Mouse (Mus musculus) A20 (cell line): ENCODE measurements around the gene 4930522H14Rik.

Source experiments
- DNase-seq: peaks from one replicate; pipeline ENCODE4 v3.0.0-alpha.2; 2011; ENCODE audit warnings: low read depth, low spot score

Gene 4930522H14Rik

GRCm38 (mm10) chr4:109531111-109531510, at the start of gene 4930522H14Rik:
Gene 4930522H14Rik (minus strand): TSS chr4:109531297.
- DNase-seq = no peak

DNA sequence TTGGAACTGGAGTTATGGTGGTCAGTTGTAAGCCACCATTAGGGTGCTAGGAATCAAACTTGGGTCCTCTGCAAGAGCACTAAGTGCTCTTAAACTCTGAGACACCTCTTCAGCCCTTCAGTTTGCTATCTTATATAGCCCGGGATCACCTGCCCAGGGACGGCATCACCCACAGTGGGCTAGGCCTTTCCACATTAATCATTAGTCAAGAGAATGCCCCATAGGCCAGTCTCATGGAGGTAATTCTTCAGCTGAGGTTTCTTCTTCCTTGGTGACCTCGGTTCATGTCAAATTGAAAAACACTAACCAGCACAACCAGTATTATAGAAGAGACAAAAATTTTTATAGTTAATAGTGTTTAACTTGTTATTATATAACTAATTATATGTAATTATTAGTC, 47.3 kb upstream of the 4930522H14Rik start:
- no peak for DNase-seq

GRCm38 (mm10) chr4:109576933-109577332, 45.8 kb upstream of the 4930522H14Rik start:
- DNase-seq = peak; percentile 58

DNA sequence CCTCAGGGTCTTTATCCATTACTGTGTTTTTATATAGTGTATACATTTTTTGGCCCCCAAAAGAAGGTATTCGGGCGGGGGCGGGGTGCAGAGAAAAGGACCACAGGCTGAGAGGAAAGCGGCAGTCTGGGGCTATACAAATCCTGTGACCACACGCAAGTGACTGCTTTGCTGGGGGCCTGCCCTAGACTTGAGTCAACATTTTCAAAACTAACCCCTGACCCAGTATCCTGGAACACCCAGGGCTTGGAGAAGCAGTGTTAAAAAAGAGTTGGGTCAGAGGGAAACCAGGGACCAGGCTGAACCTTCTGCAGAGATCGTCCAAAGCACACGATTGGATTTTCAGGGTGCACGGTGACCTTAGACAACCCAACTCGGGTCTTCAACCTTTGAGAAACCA, 43.7 kb upstream of the 4930522H14Rik start:
- DNase-seq = no peak

- DNase-seq = no peak
Observed at GRCm38 (mm10) chr4:109574331-109574730, 43.2 kb upstream of the 4930522H14Rik start.

- DNase-seq = no peak
Observed at GRCm38 (mm10) chr4:109572632-109573031, 41.5 kb upstream of the 4930522H14Rik start.

DNA sequence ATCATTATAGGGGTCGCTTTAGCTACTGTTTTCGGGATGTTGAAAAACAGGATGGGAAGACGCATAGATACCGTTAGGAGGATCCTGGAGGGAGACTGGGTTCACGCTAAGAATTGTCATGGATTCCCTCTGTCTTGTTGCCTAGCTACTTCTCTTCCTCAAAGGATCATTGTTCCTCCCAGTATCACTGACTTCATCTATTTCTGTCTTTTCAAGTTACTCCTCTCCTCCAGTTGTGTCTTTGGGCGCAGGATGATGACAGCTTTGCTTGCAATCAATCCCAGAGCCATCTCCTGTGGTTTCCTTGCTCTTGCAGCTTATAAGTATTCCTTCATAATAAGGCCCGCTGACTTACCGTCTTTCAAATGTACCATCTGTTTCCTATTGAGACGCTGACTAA, 38.3 kb upstream of the 4930522H14Rik start:
- DNase-seq = no peak

DNA sequence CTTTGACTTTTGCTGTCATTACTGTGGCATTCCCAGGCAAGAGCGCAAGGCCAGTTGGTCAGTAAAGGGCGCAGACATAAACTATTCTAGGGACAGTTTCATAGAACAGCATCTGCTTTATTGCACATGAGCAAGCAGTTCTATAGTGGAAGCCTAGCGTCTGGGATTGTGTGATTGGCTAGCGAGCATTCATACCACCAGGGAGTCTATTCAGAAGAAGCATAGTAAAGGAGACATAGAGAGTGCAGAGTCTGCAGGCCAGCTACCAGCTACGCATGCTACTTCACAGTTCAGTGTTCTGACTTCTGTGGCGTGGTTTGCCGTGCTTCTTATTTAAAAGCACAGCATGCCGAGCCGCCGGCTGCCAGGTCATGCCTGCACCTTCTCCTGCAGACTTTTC, 37.9 kb upstream of the 4930522H14Rik start:
- no peak for DNase-seq

GRCm38 (mm10) chr4:109564711-109565110, 33.6 kb upstream of the 4930522H14Rik start:
- DNase-seq = no peak

DNA sequence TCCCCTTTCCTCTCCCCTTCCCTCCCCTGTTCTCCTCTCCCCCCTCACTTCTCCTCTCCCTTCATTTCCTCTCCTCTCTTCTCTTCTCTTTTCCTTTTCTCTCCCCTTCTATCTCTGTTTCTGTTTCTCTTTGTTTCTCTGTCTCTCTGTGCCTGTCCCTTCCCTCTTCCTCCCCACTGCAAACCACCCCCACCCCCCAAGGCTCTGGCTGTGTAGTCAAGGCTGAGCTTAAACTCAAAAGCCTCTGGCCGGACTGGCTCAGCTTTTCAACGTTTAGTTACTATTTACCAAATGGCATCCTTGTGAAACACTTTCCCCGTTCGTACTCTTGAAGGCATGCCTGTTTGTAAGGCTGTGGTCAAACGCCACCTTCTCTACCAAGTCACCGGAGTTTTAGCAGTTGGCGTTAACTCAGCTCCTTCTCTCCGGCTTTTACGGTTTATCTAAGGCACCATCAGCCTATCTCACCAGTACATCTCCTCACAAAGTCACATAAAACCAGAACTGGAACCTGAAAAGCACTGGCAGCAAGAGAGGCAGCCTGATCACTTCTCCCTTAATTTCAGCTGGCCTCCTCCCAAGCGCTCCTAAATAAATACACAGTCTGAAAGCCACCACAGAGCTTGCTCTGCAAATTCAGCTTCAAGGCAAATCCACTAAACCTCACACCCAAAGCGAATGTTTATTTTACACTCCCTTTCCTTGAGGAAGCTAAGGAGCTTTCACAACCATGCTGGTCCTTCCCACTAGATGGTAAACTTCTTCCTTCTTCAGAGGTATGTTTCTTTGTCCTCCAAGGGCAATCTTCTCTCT, 19.4 kb upstream of the 4930522H14Rik start:
- DNase-seq = no peak

- peak; percentile 39 for DNase-seq
Observed at GRCm38 (mm10) chr4:109547306-109547705, 16.2 kb upstream of the 4930522H14Rik start.

DNA sequence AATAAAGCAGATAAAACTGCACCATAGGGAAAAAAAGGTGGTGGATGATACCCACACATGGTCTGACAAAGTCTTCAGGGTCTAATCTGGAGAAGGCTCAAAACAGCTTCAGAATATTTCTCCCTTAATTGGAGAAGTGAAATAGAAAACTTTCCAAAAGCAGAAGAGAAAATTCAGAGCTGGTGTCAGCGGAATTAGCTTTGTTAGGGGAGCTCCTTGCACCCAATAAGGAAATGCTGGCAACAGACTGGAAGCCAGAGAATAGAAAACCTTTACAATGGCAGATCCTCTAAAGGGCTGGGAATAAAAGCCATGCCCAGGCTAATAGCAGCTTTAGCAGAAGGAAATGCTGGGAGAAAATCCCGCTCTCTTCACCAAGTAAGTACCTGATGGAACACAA, 15.4 kb upstream of the 4930522H14Rik start:
- DNase-seq = peak; percentile 23

DNA sequence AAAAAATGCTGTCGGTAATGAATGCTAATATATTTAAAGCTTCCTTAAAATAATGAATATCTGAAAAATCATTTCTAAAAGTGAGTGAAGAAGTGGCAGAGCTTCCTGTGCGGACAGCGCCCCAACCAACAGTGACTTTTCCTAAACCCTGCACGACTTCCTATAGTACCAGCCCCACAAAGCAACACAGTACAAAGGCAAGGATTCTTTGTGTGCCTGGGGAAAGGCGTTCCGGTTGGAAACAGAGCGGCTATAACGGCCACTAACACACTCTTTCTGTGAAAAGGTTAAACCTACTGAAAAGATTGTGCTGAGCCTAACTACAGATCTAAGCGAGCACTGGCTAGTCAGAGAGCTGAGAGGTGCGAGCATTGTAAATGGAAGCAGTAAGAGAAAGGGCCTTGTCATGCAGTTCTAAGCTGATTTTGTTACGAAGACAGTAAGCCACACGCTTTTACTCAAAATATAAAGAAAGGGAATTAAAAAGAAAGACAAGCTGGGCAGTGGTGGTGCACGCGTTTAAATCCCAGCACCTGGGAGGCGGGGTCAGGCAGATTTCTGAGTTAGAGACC, 766 bp downstream of the 4930522H14Rik start:
- DNase-seq = no peak

- DNase-seq = peak; percentile 81
Observed at GRCm38 (mm10) chr4:109504885-109505284, 26.2 kb downstream of the 4930522H14Rik start.

DNA sequence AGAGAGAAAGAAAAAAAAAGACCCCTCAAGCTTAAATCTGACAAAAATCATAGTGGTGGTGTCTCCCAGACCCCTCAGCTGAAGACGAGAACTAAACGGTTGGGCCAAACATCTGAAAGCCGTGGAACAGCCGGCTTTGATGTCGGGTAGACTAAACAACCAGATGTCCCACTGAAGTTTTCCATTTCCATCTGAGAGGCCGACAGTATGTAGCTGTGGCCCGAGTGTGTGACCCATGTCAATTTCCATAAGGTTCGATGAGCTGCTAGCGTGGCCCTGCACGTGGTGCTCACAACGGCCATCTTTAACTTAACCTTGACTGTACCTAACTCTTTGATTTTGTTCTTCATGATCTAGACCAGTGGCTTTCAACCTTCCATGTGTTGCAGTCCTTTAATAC, 32.6 kb downstream of the 4930522H14Rik start:
- no peak for DNase-seq

DNA sequence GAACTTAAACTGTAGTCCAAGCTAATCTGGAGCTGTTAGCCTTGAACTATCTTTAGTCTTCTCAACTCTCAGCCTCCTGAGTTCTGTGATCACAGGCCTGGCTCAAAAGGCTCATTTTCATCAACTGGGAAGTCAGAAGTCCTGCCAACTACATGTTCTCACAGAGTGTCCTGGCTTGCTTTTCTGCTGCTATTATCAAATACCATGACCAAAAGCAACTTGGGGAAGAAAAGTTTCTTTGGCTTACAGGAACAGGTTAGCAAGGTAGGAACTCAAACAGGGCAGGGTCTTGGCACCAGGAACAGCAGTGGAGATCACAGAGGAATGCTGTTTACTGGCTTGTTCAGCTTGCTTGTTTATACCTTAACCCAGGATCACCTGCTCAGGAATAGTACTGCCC, 37.5 kb downstream of the 4930522H14Rik start:
- DNase-seq = no peak

DNA sequence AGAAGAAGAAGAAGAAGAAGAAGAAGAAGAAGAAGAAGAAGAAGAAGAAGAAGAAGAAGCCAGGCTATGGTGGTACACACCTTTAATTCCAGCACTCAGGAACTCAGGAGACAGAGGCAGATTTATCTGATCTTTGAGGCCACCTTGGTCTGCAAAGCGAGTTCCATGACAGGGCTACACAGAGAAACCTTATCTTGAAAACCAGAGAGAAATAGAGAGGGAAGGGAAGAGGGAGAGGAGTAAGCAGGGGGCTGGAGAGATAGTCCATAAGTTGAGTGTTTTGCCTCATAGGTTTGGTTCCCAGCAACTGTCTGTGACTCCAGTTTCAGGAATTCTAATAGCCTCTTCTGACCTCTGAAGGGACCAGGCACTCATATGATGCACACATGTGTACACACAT, 42.3 kb downstream of the 4930522H14Rik start:
- no peak for DNase-seq

DNA sequence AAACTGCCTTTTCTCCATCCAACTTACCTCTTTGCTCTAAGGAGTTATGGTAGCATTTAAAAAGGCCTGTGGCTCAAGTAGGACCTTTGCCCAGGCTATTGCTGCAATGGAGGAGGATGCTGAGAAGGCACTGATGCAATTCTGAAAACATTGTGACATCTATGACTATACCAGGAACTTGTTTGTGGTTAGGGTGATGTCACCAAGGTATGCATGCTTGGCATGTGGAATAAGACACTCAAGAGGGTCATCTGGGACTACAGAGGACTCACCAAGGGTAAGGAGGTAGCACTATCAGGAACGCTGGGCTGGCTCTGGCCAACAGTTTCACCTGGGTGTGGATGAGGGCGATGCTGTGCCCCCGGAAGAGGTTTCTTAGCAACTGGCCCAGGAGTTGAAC, 46.5 kb downstream of the 4930522H14Rik start, which contains the start of gene Rnf11:
Rnf11 (minus strand) TSS at position 108 of the 400 bp plus-strand sequence.
- no peak for DNase-seq

DNA sequence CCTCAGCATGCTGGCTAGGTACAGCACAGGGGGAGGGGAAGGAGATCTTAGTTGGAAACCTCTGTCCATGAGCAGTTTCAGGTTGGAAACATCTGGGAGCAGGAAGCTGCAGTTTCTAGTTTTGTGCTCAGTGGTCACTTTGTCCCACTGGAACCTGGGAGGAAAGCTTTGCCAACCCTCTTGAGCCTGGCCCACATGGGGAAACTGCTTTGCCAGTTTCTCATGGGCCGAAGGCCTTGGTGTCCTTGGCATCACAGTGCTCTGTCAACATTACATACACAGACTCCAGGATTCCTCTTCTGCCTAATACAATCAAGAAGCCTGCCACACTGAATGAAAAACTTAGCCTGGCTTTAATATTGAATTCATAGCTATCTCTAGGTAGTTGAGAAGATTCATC, 48.4 kb downstream of the 4930522H14Rik start:
- no peak for DNase-seq

DNA sequence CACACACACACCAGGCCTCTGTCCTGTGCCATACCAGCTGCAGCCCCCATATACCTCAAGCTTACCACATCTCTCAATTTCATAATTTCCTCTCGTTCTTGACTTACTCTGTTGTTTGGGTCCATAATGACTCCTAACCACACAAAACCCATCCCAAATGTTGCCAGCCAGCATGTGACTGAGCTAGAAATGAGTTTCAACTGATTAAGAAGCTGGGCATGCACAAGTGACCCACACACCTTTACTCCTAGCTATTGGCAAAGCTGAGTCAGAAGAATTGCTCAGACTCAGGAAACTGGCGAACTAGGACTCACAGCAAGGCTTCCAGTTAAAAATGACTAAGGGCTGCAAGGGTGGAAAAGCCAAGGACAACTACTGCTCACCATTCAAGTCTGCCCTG, 49.7 kb downstream of the 4930522H14Rik start:
- no peak for DNase-seq

- DNase-seq = no peak
Observed at GRCm38 (mm10) chr4:109477454-109477853, 53.6 kb downstream of the 4930522H14Rik start.

GRCm38 (mm10) chr4:109476554-109477014, 54.5 kb downstream of the 4930522H14Rik start:
- peak; percentile 90 for DNase-seq
